Mouse (Mus musculus) intestine, postnatal 0 days (tissue): ENCODE measurements around the gene Slc25a25. TPM values are rescaled to one million over a fixed set of nuclear protein-coding genes. Genes with fewer than 3 reads are reported as not detected.
A peak's percentile ranks its signal among the peaks of the same experiment; 100 is the strongest.

Experiments used
- ATAC-seq: fragments of 200-750 bp; cut with Nextera tagmentation; 2 replicates; pipeline ENCODE4 v1.8.0; 2017; ENCODE audit warnings: mild to moderate bottlenecking, moderate TSS enrichment, moderate library complexity
- H3K27ac ChIP-seq: fragments of 300-500 bp; sonication (generic); 2 replicates; pipeline ENCODE4 v1.5.1; 2014; ENCODE audit warnings: mild to moderate bottlenecking, low read depth, low read length, moderate library complexity
- H3K27me3 ChIP-seq: fragments of 300-500 bp; sonication (generic); replicated peaks from 2 replicates; pipeline ENCODE4 v1.6.1; 2014; ENCODE audit warnings: low read length, mixed read lengths; ENCODE audit not compliant: control insufficient read depth, insufficient read depth
- H3K36me3 ChIP-seq: fragments of 300-500 bp; sonication (generic); 2 replicates; pipeline ENCODE4 v1.6.1; 2014; ENCODE audit warnings: mild to moderate bottlenecking, moderate library complexity; ENCODE audit not compliant: control insufficient read depth, insufficient read depth
- H3K4me1 ChIP-seq: fragments of 300-500 bp; sonication (generic); replicated peaks from 2 replicates; pipeline ENCODE4 v1.6.1; 2014; ENCODE audit warnings: antibody characterized with exemption, low read length, mixed read lengths; ENCODE audit not compliant: control insufficient read depth, insufficient read depth
- H3K4me2 ChIP-seq: fragments of 300-500 bp; sonication (generic); replicated peaks from 2 replicates; pipeline ENCODE4 v1.6.1; 2014; ENCODE audit warnings: low read depth, mild to moderate bottlenecking, moderate library complexity
- H3K4me3 ChIP-seq: fragments of 300-500 bp; sonication (generic); 2 replicates; pipeline ENCODE4 v1.5.1; 2014; ENCODE audit warnings: low read depth, low read length
- H3K9ac ChIP-seq: fragments of 300-500 bp; sonication (generic); 2 replicates; pipeline ENCODE4 v1.6.1; 2014; ENCODE audit warnings: mild to moderate bottlenecking, low read depth, low read length
- H3K9me3 ChIP-seq: fragments of 300-500 bp; sonication (generic); 2 replicates; pipeline ENCODE4 v1.6.1; 2016; ENCODE audit warnings: mixed run types; ENCODE audit not compliant: control insufficient read depth
- CTCF ChIP-seq: sonication (generic); IDR thresholded peaks from 2 replicates; pipeline ENCODE4 v1.5.1; 2016; ENCODE audit warnings: low read depth, mild to moderate bottlenecking, control low read depth, antibody characterized with exemption, moderate library complexity
- WGBS: fragments of 180-500 bp; shearing (Covaris S2); extraction: QIAGEN DNeasy Blood & Tissue Kit; methylation state at CpG from one replicate; pipeline ENCODE4 v1.1.7; 2014; 5-methylcytosine and 5-hydroxymethylcytosine counted together
- polyA plus RNA-seq: library from polyadenylated mRNA; unstranded; fragments of >200 nt; fragmentation: Nextera tagmentation; extraction: Ambion mirVana; gene quantifications from 2 replicates; pipeline ENCODE4 v1.2.1, GENCODE M21; 2015

Slc25a25 gene
- polyA plus RNA-seq, 1 experiment from 2014 or later, result 45.1 TPM

- Histone ChIP-seq H3K4me2 (peak overlapping the region; percentile 39), H3K9ac (peak overlapping the region; percentile 40; the same call in 1 of the 2 replicates), H3K36me3 (no peaks in the 10 kb centered on the region), H3K9me3 (no peaks in the 10 kb centered on the region), H3K4me3 (no peak overlapping the region), H3K4me1 (peaks cover 16% of the 10 kb centered on the region), H3K27me3 (no peaks in the 10 kb centered on the region), H3K27ac (peak overlapping the region; percentile 46)
- WGBS, result 43% methylated on average over 9 of the region's 9 CpGs
- ATAC-seq, result no peak
- TF ChIP-seq CTCF, result peak; percentile 28; the same call in 1 of the 2 replicates
These were observed 3.8 kb downstream of the Slc25a25 start for GRCm38 (mm10) chr2:32447264-32447936.

DNA sequence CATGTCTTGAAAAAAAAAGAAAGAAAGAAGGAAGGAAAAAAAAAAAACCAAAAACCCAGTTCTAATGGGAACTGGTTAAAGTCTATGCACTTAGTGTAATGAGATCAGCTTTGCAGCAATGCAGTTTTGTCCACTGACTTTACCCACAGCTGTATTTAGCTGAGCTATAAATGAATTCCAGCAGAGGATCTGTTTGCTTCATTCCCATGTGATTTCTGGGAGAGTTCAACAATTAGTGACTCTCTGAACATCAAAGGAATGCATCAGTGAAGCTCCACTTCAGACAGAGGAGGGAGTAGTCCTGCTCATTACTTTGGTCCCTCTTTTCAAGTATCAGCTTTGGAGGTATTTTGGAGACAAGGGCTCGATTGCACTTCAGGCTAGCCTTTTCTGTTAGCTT, 5.7 kb downstream of the Slc25a25 start:
- no peaks in the 10 kb centered on the region for H3K9me3 ChIP-seq
- H3K27ac ChIP-seq, result no peak overlapping the region
- no peak overlapping the region for H3K4me2 ChIP-seq
- no peak for TF ChIP-seq CTCF
- no peaks in the 10 kb centered on the region for H3K27me3 ChIP-seq
- no peaks in the 10 kb centered on the region for H3K36me3 ChIP-seq
- 79% methylated on average over 1 of the region's 1 CpGs for WGBS
- ATAC-seq, result no peak
- H3K4me1 ChIP-seq, result peaks cover 21% of the 10 kb centered on the region
- no peak overlapping the region for H3K9ac ChIP-seq
- H3K4me3 ChIP-seq, result no peak overlapping the region

- Histone ChIP-seq H3K27ac (peak overlapping the region; percentile 24; the same call in 1 of the 2 replicates), H3K36me3 (no peaks in the 10 kb centered on the region), H3K4me2 (no peak overlapping the region), H3K27me3 (no peaks in the 10 kb centered on the region), H3K4me3 (no peak overlapping the region), H3K4me1 (peaks cover 20% of the 10 kb centered on the region), H3K9me3 (no peaks in the 10 kb centered on the region), H3K9ac (no peak overlapping the region)
- WGBS, result 85% methylated on average over 2 of the region's 2 CpGs
- TF ChIP-seq CTCF, result no peak
- ATAC-seq, result no peak
These were observed 9.7 kb downstream of the Slc25a25 start for GRCm38 (mm10) chr2:32441550-32441949.

DNA sequence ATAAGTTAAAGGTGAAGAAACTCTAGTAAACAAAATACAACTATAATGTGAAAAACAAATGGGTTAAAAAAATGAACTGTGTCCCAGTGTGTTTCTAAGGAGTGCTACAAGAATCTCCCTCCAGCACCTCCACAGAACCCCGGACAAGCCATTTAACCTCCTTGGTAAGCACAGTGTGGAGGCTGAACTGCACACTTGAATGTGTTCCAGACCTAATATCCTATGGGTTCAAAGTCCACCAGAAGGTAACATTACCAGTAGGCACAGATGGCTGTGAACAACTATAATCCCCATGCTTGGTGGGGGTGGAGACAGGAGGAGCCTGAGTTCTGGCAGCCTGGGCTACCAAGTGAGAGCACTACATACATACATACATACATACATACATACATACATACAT, 10.6 kb downstream of the Slc25a25 start:
- no peaks in the 10 kb centered on the region for H3K36me3 ChIP-seq
- no peak for TF ChIP-seq CTCF
- no peaks in the 10 kb centered on the region for H3K9me3 ChIP-seq
- 14% methylated on average over 1 of the region's 1 CpGs for WGBS
- peak overlapping the region; percentile 1; the same call in 1 of the 2 replicates for H3K4me2 ChIP-seq
- H3K4me1 ChIP-seq, result peaks cover 20% of the 10 kb centered on the region
- ATAC-seq, result peak; percentile 89
- no peaks in the 10 kb centered on the region for H3K27me3 ChIP-seq
- H3K9ac ChIP-seq, result no peak overlapping the region
- H3K4me3 ChIP-seq, result no peak overlapping the region
- H3K27ac ChIP-seq, result peak overlapping the region; percentile 24

GRCm38 (mm10) chr2:32440164-32440563, 11.1 kb downstream of the Slc25a25 start:
- H3K9me3 ChIP-seq, result no peaks in the 10 kb centered on the region
- H3K4me3 ChIP-seq, result no peak overlapping the region
- H3K9ac ChIP-seq, result no peak overlapping the region
- peak overlapping the region; percentile 25; the same call in 1 of the 2 replicates for H3K4me2 ChIP-seq
- H3K27ac ChIP-seq, result peak overlapping the region; percentile 73
- H3K36me3 ChIP-seq, result no peaks in the 10 kb centered on the region
- peaks cover 20% of the 10 kb centered on the region for H3K4me1 ChIP-seq
- no peak for TF ChIP-seq CTCF
- ATAC-seq, result peak; percentile 67
- H3K27me3 ChIP-seq, result no peaks in the 10 kb centered on the region
- 7% methylated on average over 2 of the region's 2 CpGs for WGBS

- 51% methylated on average over 6 of the region's 6 CpGs for WGBS
- 0 out of 2 replicates have a peak overlapping the region, but pooled peaks have one; percentile 11 for H3K27ac ChIP-seq
These were observed 12.1 kb downstream of the Slc25a25 start for GRCm38 (mm10) chr2:32439177-32439576.

More at GRCm38 (mm10) chr2:32439177-32439576, 12.1 kb downstream of the Slc25a25 start:
- H3K36me3 ChIP-seq, result no peaks in the 10 kb centered on the region
- no peak overlapping the region for H3K4me3 ChIP-seq
- no peak for TF ChIP-seq CTCF
- peaks cover 20% of the 10 kb centered on the region for H3K4me1 ChIP-seq
- ATAC-seq, result no peak
- H3K27me3 ChIP-seq, result no peaks in the 10 kb centered on the region
- H3K9ac ChIP-seq, result no peak overlapping the region
- no peak overlapping the region for H3K4me2 ChIP-seq
- H3K9me3 ChIP-seq, result no peaks in the 10 kb centered on the region
